Mouse (Mus musculus) layer of hippocampus, postnatal 14 days (tissue): ENCODE measurements around the gene Clmp. TPM values are rescaled to one million over a fixed set of nuclear protein-coding genes. Genes with fewer than 3 reads are reported as not detected.
"Not testable (repeated sequence)": the region's sequence is repeated elsewhere in the genome, so short reads cannot be mapped to it uniquely, and the experiment has no call there.

Experiments
- DNase-seq, 2 experiments: peaks; one replicate each; pipeline ENCODE4 v3.0.0; 2021 to 2022; ENCODE audit warnings: low spot score in 2 of 2, mixed read lengths in 1 of 2
- total RNA-seq, 2 experiments: library from RNA; stranded (reverse); gene quantifications; 2 replicates each; pipeline ENCODE4 v1.2.3; 2021

The Clmp gene
- total RNA-seq, 2 experiments from 2014 or later, result 36.1 to 39.2 TPM

GRCm38 (mm10) chr9:40799837-40800501 lies 114.2 kb downstream of the Clmp start:
- DNase-seq, result peak; percentile 64 to 78

GRCm38 (mm10) chr9:40800675-40801612 lies 115.2 kb downstream of the Clmp start, which contains the start of gene Hspa8:
Gene Hspa8, plus strand, starts transcription at chr9:40800984.
- peak; percentile 100 for DNase-seq

- DNase-seq, result peak in 1 of 2 experiments; percentile 72
Measured at GRCm38 (mm10) chr9:40801614-40802532, 116.1 kb downstream of the Clmp start.

GRCm38 (mm10) chr9:40802533-40802875 lies 116.7 kb downstream of the Clmp start:
- not testable (repeated sequence) for DNase-seq

- DNase-seq, result not testable (repeated sequence)
Measured at GRCm38 (mm10) chr9:40804576-40804975, 118.8 kb downstream of the Clmp start.

GRCm38 (mm10) chr9:40805263-40805662 lies 119.5 kb downstream of the Clmp start:
- DNase-seq, result peak; percentile 64 to 83

- DNase-seq, result no peak
Measured at GRCm38 (mm10) chr9:40806440-40807288, 120.9 kb downstream of the Clmp start.

- DNase-seq, result peak in 1 of 2 experiments; percentile 57
Measured at GRCm38 (mm10) chr9:40807289-40807920, 121.6 kb downstream of the Clmp start.

GRCm38 (mm10) chr9:40808061-40808906 lies 122.5 kb downstream of the Clmp start:
- DNase-seq, result no peak

- DNase-seq, result no peak
Measured at GRCm38 (mm10) chr9:40808907-40809280, 123.1 kb downstream of the Clmp start.

- DNase-seq, result no peak
Measured at GRCm38 (mm10) chr9:40811860-40812259, 126.1 kb downstream of the Clmp start.

GRCm38 (mm10) chr9:40814060-40814459 lies 128.3 kb downstream of the Clmp start:
- DNase-seq, result no peak

- no peak for DNase-seq
Measured at GRCm38 (mm10) chr9:40817325-40818028, 131.7 kb downstream of the Clmp start.

GRCm38 (mm10) chr9:40825601-40826000 lies 139.8 kb downstream of the Clmp start:
- DNase-seq, result no peak

- peak in 1 of 2 experiments; percentile 56 for DNase-seq
Measured at GRCm38 (mm10) chr9:40827366-40827765, 141.6 kb downstream of the Clmp start.

- DNase-seq, result peak; percentile 74 to 83
Measured at GRCm38 (mm10) chr9:40834569-40834968, 148.8 kb downstream of the Clmp start.
